Mouse (Mus musculus) T-cell, adult 66 days (primary cell): ENCODE measurements around the gene Vac14. TPM values are rescaled to one million over a fixed set of nuclear protein-coding genes. Genes with fewer than 3 reads are reported as not detected.

Source experiments
- total RNA-seq, 2 experiments: library from RNA; stranded (reverse); gene quantifications; 3 replicates in 1 of 2; 4 replicates in 1 of 2; pipeline ENCODE4 v1.2.4; 2023

The Vac14 gene
- total RNA-seq, result 10 to 100 TPM; 50.8 to 55.4 TPM

GRCm38 (mm10) chr8:110618391-110619207 lies at the start of gene Vac14:
Gene Vac14 (plus strand): TSS chr8:110618585.

GRCm38 (mm10) chr8:110720685-110721598 lies 102.6 kb downstream of the Vac14 start, which contains the start of gene Mtss1l:
Gene Mtss1l (plus strand): TSS chr8:110721476.

Other genes starting within 250 kb of the Vac14 start
- 1 to 10 TPM; 4.3 TPM for gene Mtss1l, start 102.9 kb downstream of the Vac14 start, total RNA-seq
- not detected for gene Il34, start 187.3 kb downstream of the Vac14 start, total RNA-seq
- 10 to 100 TPM; 60.9 to 76.2 TPM for gene Cog4, start 228.0 kb downstream of the Vac14 start, total RNA-seq
- gene Sf3b3, start 228.2 kb downstream of the Vac14 start, total RNA-seq, result 100 to 1,000 TPM; 159 to 166 TPM